Mouse (Mus musculus): ENCODE measurements at regions not wholly inside any gene's neighbourhood (a gene's known extent, or its start where the extent isn't known, plus 50 kb on each side); places are given as distances from the start of the nearest gene placed in this dataset.

GRCm38 (mm10) chr8:35946539-35946940, 180.9 kb downstream of the Gm19410 start:
- Histone ChIP-seq H3K9me3 (ENCODE audit: control insufficient read depth, low read length) (no peaks in the 10 kb centered on the region), H3K27me3 (ENCODE audit: control insufficient read depth, insufficient read depth, low read length) (no peaks in the 10 kb centered on the region), H3K36me3 (ENCODE audit: control insufficient read depth, insufficient read depth, low read length) (no peaks in the 10 kb centered on the region), H3K4me1 (ENCODE audit: control insufficient read depth, insufficient read depth, low read length) (no peaks in the 10 kb centered on the region), H3K9ac (ENCODE audit: low read length) (no peak overlapping the region), H3K27ac (ENCODE audit: low read depth, low read length) (no peak overlapping the region), H3K4me3 (ENCODE audit: low read depth, low read length) (no peak overlapping the region), H3K4me2 (no peak overlapping the region)
- 46% methylated on average over 1 of the region's 1 CpGs for WGBS
- ATAC-seq (ENCODE audit: low FRiP score) (no peak), DNase-seq (ENCODE audit: low spot score, missing footprints) (peak; percentile 72)

GRCm38 (mm10) chr8:35948146-35948545, 182.6 kb downstream of the Gm19410 start:
- WGBS, result 91% methylated on average over 2 of the region's 2 CpGs
- no peak overlapping the region for H3K4me3 ChIP-seq (ENCODE audit: low read depth, low read length)
- H3K4me1 ChIP-seq (ENCODE audit: control insufficient read depth, insufficient read depth, low read length), result no peaks in the 10 kb centered on the region
- H3K9me3 ChIP-seq (ENCODE audit: control insufficient read depth, low read length), result no peaks in the 10 kb centered on the region
- ATAC-seq (ENCODE audit: low FRiP score), result no peak
- H3K4me2 ChIP-seq, result no peak overlapping the region
- peak; percentile 17 for DNase-seq (ENCODE audit: low spot score, missing footprints)
- H3K36me3 ChIP-seq (ENCODE audit: control insufficient read depth, insufficient read depth, low read length), result no peaks in the 10 kb centered on the region
- no peak overlapping the region for H3K9ac ChIP-seq (ENCODE audit: low read length)
- H3K27me3 ChIP-seq (ENCODE audit: control insufficient read depth, insufficient read depth, low read length), result no peaks in the 10 kb centered on the region
- H3K27ac ChIP-seq (ENCODE audit: low read depth, low read length), result no peak overlapping the region

GRCm38 (mm10) chr8:35948751-35949183, 183.2 kb downstream of the Gm19410 start:
- Histone ChIP-seq H3K27me3 (ENCODE audit: control insufficient read depth, insufficient read depth, low read length) (no peaks in the 10 kb centered on the region), H3K27ac (ENCODE audit: low read depth, low read length) (no peak overlapping the region), H3K9ac (ENCODE audit: low read length) (no peak overlapping the region), H3K9me3 (ENCODE audit: control insufficient read depth, low read length) (no peaks in the 10 kb centered on the region), H3K4me2 (no peak overlapping the region), H3K4me3 (ENCODE audit: low read depth, low read length) (no peak overlapping the region), H3K4me1 (ENCODE audit: control insufficient read depth, insufficient read depth, low read length) (no peaks in the 10 kb centered on the region), H3K36me3 (ENCODE audit: control insufficient read depth, insufficient read depth, low read length) (no peaks in the 10 kb centered on the region)
- 83% methylated on average over 8 of the region's 9 CpGs for WGBS
- ATAC-seq (ENCODE audit: low FRiP score) (no peak), DNase-seq (ENCODE audit: low spot score, missing footprints) (peak; percentile 44)

GRCm38 (mm10) chr8:35955506-35955905, 189.9 kb downstream of the Gm19410 start:
- Histone ChIP-seq H3K36me3 (ENCODE audit: control insufficient read depth, insufficient read depth, low read length) (no peaks in the 10 kb centered on the region), H3K27me3 (ENCODE audit: control insufficient read depth, insufficient read depth, low read length) (no peaks in the 10 kb centered on the region), H3K4me1 (ENCODE audit: control insufficient read depth, insufficient read depth, low read length) (peaks cover 6% of the 10 kb centered on the region), H3K9me3 (ENCODE audit: control insufficient read depth, low read length) (no peaks in the 10 kb centered on the region), H3K4me2 (no peak overlapping the region), H3K27ac (ENCODE audit: low read depth, low read length) (no peak overlapping the region), H3K9ac (ENCODE audit: low read length) (no peak overlapping the region), H3K4me3 (ENCODE audit: low read depth, low read length) (no peak overlapping the region)
- DNase-seq (ENCODE audit: low spot score, missing footprints) (no peak), ATAC-seq (ENCODE audit: low FRiP score) (no peak)
- 93% methylated on average over 2 of the region's 2 CpGs for WGBS

GRCm38 (mm10) chr8:35956319-35956718, 190.7 kb downstream of the Gm19410 start:
- 20% methylated on average over 2 of the region's 2 CpGs for WGBS
- peak; percentile 79 for ATAC-seq (ENCODE audit: low FRiP score)
- peak; percentile 81 for DNase-seq (ENCODE audit: low spot score, missing footprints)

GRCm38 (mm10) chr8:35959201-35959600, 193.6 kb downstream of the Gm19410 start:
- WGBS, result 80% methylated on average over 4 of the region's 4 CpGs
- Histone ChIP-seq H3K27ac (ENCODE audit: low read depth, low read length) (no peak overlapping the region), H3K27me3 (ENCODE audit: control insufficient read depth, insufficient read depth, low read length) (no peaks in the 10 kb centered on the region), H3K36me3 (ENCODE audit: control insufficient read depth, insufficient read depth, low read length) (no peaks in the 10 kb centered on the region), H3K4me2 (no peak overlapping the region), H3K4me3 (ENCODE audit: low read depth, low read length) (no peak overlapping the region), H3K9me3 (ENCODE audit: control insufficient read depth, low read length) (no peaks in the 10 kb centered on the region), H3K9ac (ENCODE audit: low read length) (no peak overlapping the region), H3K4me1 (ENCODE audit: control insufficient read depth, insufficient read depth, low read length) (peaks cover 6% of the 10 kb centered on the region)
- DNase-seq (ENCODE audit: low spot score, missing footprints) (peak; percentile 59), ATAC-seq (ENCODE audit: low FRiP score) (no peak)

More at GRCm38 (mm10) chr8:35956319-35956718, 190.7 kb downstream of the Gm19410 start:
- Histone ChIP-seq H3K9me3 (ENCODE audit: control insufficient read depth, low read length) (no peaks in the 10 kb centered on the region), H3K4me2 (no peak overlapping the region), H3K4me3 (ENCODE audit: low read depth, low read length) (no peak overlapping the region), H3K4me1 (ENCODE audit: control insufficient read depth, insufficient read depth, low read length) (peaks cover 6% of the 10 kb centered on the region), H3K27ac (ENCODE audit: low read depth, low read length) (no peak overlapping the region), H3K9ac (ENCODE audit: low read length) (no peak overlapping the region), H3K36me3 (ENCODE audit: control insufficient read depth, insufficient read depth, low read length) (no peaks in the 10 kb centered on the region), H3K27me3 (ENCODE audit: control insufficient read depth, insufficient read depth, low read length) (no peaks in the 10 kb centered on the region)

- Histone ChIP-seq H3K4me2 (no peak overlapping the region), H3K27me3 (ENCODE audit: control insufficient read depth, insufficient read depth, low read length) (no peaks in the 10 kb centered on the region), H3K9ac (ENCODE audit: low read length) (no peak overlapping the region), H3K4me1 (ENCODE audit: control insufficient read depth, insufficient read depth, low read length) (peaks cover 6% of the 10 kb centered on the region), H3K27ac (ENCODE audit: low read depth, low read length) (no peak overlapping the region), H3K4me3 (ENCODE audit: low read depth, low read length) (no peak overlapping the region), H3K36me3 (ENCODE audit: control insufficient read depth, insufficient read depth, low read length) (no peaks in the 10 kb centered on the region), H3K9me3 (ENCODE audit: control insufficient read depth, low read length) (no peaks in the 10 kb centered on the region)
- WGBS, result 75% methylated on average over 9 of the region's 9 CpGs
- ATAC-seq (ENCODE audit: low FRiP score) (no peak), DNase-seq (ENCODE audit: low spot score, missing footprints) (peak; percentile 82)
Observed at GRCm38 (mm10) chr8:35960867-35961614, 195.5 kb downstream of the Gm19410 start.

GRCm38 (mm10) chr8:35961615-35962220, 196.1 kb downstream of the Gm19410 start:
- Histone ChIP-seq H3K4me1 (ENCODE audit: control insufficient read depth, insufficient read depth, low read length) (peaks cover 3% of the 10 kb centered on the region; the same call in 1 of the 2 replicates), H3K27me3 (ENCODE audit: control insufficient read depth, insufficient read depth, low read length) (no peaks in the 10 kb centered on the region), H3K9ac (ENCODE audit: low read length) (no peak overlapping the region), H3K9me3 (ENCODE audit: control insufficient read depth, low read length) (no peaks in the 10 kb centered on the region), H3K4me3 (ENCODE audit: low read depth, low read length) (no peak overlapping the region), H3K36me3 (ENCODE audit: control insufficient read depth, insufficient read depth, low read length) (no peaks in the 10 kb centered on the region), H3K27ac (ENCODE audit: low read depth, low read length) (0 out of 2 replicates have a peak overlapping the region, but pooled peaks have one; percentile 14), H3K4me2 (no peak overlapping the region)
- DNase-seq (ENCODE audit: low spot score, missing footprints) (peak; percentile 85), ATAC-seq (ENCODE audit: low FRiP score) (no peak)
- 66% methylated on average over 20 of the region's 20 CpGs for WGBS

GRCm38 (mm10) chr8:35964932-35965331, 199.3 kb downstream of the Gm19410 start:
- Histone ChIP-seq H3K4me1 (ENCODE audit: control insufficient read depth, insufficient read depth, low read length) (no peaks in the 10 kb centered on the region; the same call in 1 of the 2 replicates), H3K36me3 (ENCODE audit: control insufficient read depth, insufficient read depth, low read length) (no peaks in the 10 kb centered on the region), H3K27ac (ENCODE audit: low read depth, low read length) (no peak overlapping the region), H3K4me3 (ENCODE audit: low read depth, low read length) (no peak overlapping the region), H3K27me3 (ENCODE audit: control insufficient read depth, insufficient read depth, low read length) (no peaks in the 10 kb centered on the region), H3K9ac (ENCODE audit: low read length) (no peak overlapping the region), H3K9me3 (ENCODE audit: control insufficient read depth, low read length) (no peaks in the 10 kb centered on the region), H3K4me2 (no peak overlapping the region)
- 70% methylated on average over 1 of the region's 1 CpGs for WGBS
- ATAC-seq (ENCODE audit: low FRiP score), result no peak
- DNase-seq (ENCODE audit: low spot score, missing footprints), result peak; percentile 71

All from midbrain, embryonic 11.5 days (tissue).